Mouse (Mus musculus) cortical plate, adult 2 months (tissue): ENCODE measurements at regions not wholly inside any gene's neighbourhood (a gene's known extent, or its start where the extent isn't known, plus 50 kb on each side); places are given as distances from the start of the nearest gene placed in this dataset.

Experiments used
- H3K27ac ChIP-seq: fragments of 200-500 bp; 2 replicates; pipeline ENCODE4 v1.5.1; 2012; ENCODE audit warnings: low read length, control low read depth, inconsistent platforms; ENCODE audit not compliant: insufficient read depth
- H3K4me1 ChIP-seq: fragments of 200-500 bp; 2 replicates; pipeline ENCODE4 v1.6.1; 2011; ENCODE audit warnings: low read length; ENCODE audit not compliant: control insufficient read depth, insufficient read depth
- H3K4me3 ChIP-seq: fragments of 200-500 bp; 2 replicates; pipeline ENCODE4 v1.5.1; 2011; ENCODE audit warnings: mild to moderate bottlenecking, low read length, control low read depth; ENCODE audit not compliant: insufficient read depth
- CTCF ChIP-seq: fragments of 200-500 bp; IDR thresholded peaks from 2 replicates; pipeline ENCODE4 v1.5.1; 2011; ENCODE audit warnings: mild to moderate bottlenecking, control low read depth, low read length; ENCODE audit not compliant: insufficient read depth; ENCODE audit errors: extremely low read depth
- POLR2A ChIP-seq: fragments of 200-500 bp; IDR thresholded peaks from 2 replicates; pipeline ENCODE4 v1.6.1; 2011; ENCODE audit warnings: mild to moderate bottlenecking, low read length, control low read depth; ENCODE audit not compliant: insufficient read depth; ENCODE audit errors: extremely low read depth

- Histone ChIP-seq H3K4me1 (no peaks in the 10 kb centered on the region), H3K4me3 (no peak overlapping the region), H3K27ac (no peak overlapping the region)
- no peak for TF ChIP-seq CTCF
- no peak for TF ChIP-seq POLR2A
Measured at GRCm38 (mm10) chr19:52878812-52879502, 161.1 kb downstream of the Xpnpep1 start.

GRCm38 (mm10) chr19:52866635-52867034 is 173.4 kb downstream of the Xpnpep1 start:
- Histone ChIP-seq H3K27ac (no peak overlapping the region), H3K4me3 (no peak overlapping the region), H3K4me1 (no peaks in the 10 kb centered on the region)
- TF ChIP-seq CTCF (no peak), POLR2A (no peak)

- H3K27ac ChIP-seq: no peak overlapping the region
- no peak overlapping the region for H3K4me3 ChIP-seq
- TF ChIP-seq CTCF (no peak), POLR2A (no peak)
- H3K4me1 ChIP-seq: no peaks in the 10 kb centered on the region
Measured at GRCm38 (mm10) chr19:52861576-52861975, 178.4 kb downstream of the Xpnpep1 start.

GRCm38 (mm10) chr19:52854068-52854682 is 185.8 kb downstream of the Xpnpep1 start:
- H3K4me3 ChIP-seq: no peak overlapping the region
- H3K4me1 ChIP-seq: no peaks in the 10 kb centered on the region
- no peak overlapping the region for H3K27ac ChIP-seq
- TF ChIP-seq POLR2A (no peak), CTCF (no peak)

- Histone ChIP-seq H3K4me3 (no peak overlapping the region), H3K27ac (no peak overlapping the region), H3K4me1 (no peaks in the 10 kb centered on the region; the same call in 1 of the 2 replicates)
- TF ChIP-seq POLR2A (no peak), CTCF (no peak)
Measured at GRCm38 (mm10) chr19:52816202-52816601, 223.8 kb downstream of the Xpnpep1 start.

- H3K4me3 ChIP-seq: no peak overlapping the region
- TF ChIP-seq CTCF (no peak), POLR2A (no peak)
- H3K4me1 ChIP-seq: no peaks in the 10 kb centered on the region; the same call in 1 of the 2 replicates
- H3K27ac ChIP-seq: no peak overlapping the region
Measured at GRCm38 (mm10) chr19:52812046-52812445, 228.0 kb downstream of the Xpnpep1 start.

GRCm38 (mm10) chr19:52788802-52789201 is 251.2 kb downstream of the Xpnpep1 start:
- no peaks in the 10 kb centered on the region for H3K4me1 ChIP-seq
- H3K4me3 ChIP-seq: no peak overlapping the region
- H3K27ac ChIP-seq: no peak overlapping the region
- TF ChIP-seq POLR2A: no peak
- TF ChIP-seq CTCF: no peak

GRCm38 (mm10) chr19:52768761-52769388 is 271.1 kb downstream of the Xpnpep1 start:
- H3K27ac ChIP-seq: no peak overlapping the region
- H3K4me3 ChIP-seq: no peak overlapping the region
- TF ChIP-seq CTCF (no peak), POLR2A (no peak)
- H3K4me1 ChIP-seq: no peaks in the 10 kb centered on the region; the same call in 1 of the 2 replicates

GRCm38 (mm10) chr19:52768117-52768516 is 271.9 kb downstream of the Xpnpep1 start:
- TF ChIP-seq POLR2A: no peak
- TF ChIP-seq CTCF: no peak
- Histone ChIP-seq H3K4me3 (no peak overlapping the region), H3K27ac (no peak overlapping the region), H3K4me1 (no peaks in the 10 kb centered on the region; the same call in 1 of the 2 replicates)
